Mouse (Mus musculus): Measurements from ENCODE around the gene Ddi2. TPM values are rescaled to one million over a fixed set of nuclear protein-coding genes. Genes with fewer than 3 reads are reported as not detected.

The Ddi2 gene
- polyA plus RNA-seq, 1 experiment from 2014 or later, result 16.6 TPM

DNA sequence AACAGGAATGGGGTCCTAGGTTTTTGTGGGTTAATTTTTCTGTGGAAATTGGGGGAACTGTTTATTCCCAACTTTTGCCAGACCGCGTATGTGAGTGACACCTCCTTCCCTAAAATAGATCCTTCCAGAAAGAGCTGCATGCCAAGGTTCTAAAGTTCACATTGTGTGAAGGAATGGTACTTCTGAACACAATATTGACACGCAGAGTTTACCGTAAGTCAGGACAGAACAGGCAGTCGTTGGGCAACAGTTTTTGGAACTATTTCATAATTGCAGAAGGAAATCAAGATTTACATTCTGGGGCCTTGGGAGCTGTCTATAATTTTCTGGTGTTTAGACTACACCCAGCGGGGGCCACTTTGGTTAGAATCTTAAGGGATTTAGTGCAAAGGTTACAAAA is 1.3 kb downstream of the Ddi2 start:
- CTCF ChIA-PET, result interaction anchor here (1.5 kb wide), 1 partner anchor 8 kb away, joined by 5 read pairs; no protein-coding TSS in a partner anchor
- POLR2A ChIA-PET, result interaction anchor here (0.6 to 1.2 kb wide), 2 partner anchors 33 to 124 kb away, joined by 3 read pairs; no protein-coding TSS in a partner anchor
- DNase-seq (ENCODE audit: low read depth, low spot score) (no peak), ATAC-seq (no peak)
- in situ Hi-C loops (cut with MboI; ENCODE audit: low pct_unique_long_range_greater_than_20kb), result no loop called here
- no peaks in the 10 kb centered on the region for H3K27me3 ChIP-seq
- no peak for TF ChIP-seq CTCF (IDR thresholded peaks at IDR 0.05)

DNA sequence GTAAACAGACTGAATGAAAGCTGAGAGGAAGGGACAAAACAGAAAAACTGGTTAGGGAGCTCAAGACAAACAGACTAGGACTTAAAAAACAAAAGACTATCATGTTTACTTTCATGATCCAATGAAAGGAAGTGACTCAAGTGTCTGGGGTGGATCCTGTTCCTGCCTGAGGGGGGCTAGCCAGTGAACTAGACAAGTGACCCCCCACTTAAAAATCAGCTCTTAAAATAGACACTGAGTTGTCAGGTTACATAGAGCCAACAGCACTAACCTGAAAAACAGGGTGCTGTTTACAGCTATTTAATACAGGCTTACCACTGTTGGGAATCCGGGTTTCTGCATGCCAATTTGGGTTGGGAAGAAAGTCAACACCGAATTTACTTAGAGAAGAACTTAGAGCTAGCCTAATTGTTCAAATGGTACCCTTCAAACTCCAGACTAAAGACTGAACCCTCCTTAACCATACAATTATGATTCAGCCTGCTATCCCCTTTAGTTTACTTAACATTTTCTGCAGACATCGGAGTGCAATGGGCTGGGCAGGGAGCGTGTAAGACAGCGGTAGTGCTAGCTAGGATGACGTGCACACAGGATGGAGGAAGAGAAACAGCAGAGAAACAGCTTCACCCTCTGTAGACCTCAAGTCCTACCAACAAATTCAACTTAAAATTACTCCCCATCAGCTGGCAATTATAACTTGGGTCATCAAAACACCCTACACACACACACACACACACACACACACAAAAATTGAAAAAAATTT is 2.3 kb downstream of the Ddi2 start:
- no peak for DNase-seq (ENCODE audit: low read depth, low spot score)
- in situ Hi-C loops (cut with MboI; ENCODE audit: low pct_unique_long_range_greater_than_20kb), result no loop called here
- CTCF ChIA-PET, result interaction anchor here (1.5 to 1.6 kb wide), 3 partner anchors 9 to 22 kb away, joined by 4 to 5 read pairs (median 5); no protein-coding TSS in a partner anchor

DNA sequence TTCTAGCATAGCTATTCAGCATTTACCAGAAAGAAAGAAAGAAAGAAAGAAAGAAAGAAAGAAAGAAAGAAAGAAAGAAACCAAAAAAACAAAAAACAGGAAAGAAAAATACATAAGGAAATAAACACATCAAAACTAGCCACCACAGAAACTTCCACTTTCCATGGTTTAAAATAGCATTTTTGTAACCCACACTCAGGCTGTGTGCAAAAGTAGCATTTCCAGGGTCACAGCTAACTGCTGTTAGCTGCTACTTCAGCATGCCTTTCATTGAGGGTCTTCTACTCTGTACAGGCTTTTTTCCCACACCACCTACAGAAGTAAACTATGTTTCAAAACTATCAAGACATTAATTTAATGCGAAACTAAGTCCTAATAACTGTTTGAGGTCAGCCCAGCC is 3.9 kb downstream of the Ddi2 start:
- H3K27me3 ChIP-seq, result no peaks in the 10 kb centered on the region
- in situ Hi-C loops (cut with MboI; ENCODE audit: low pct_unique_long_range_greater_than_20kb), result loop anchor here (10.0 kb wide), 1 partner anchor 105 kb away; the partner anchor contains the start of gene Tmem82
- ChIA-PET CTCF (no interaction called here), POLR2A (no interaction called here)
- no peak for DNase-seq (ENCODE audit: low read depth, low spot score)
- no peak for TF ChIP-seq CTCF (IDR thresholded peaks at IDR 0.05)
- no peak for ATAC-seq

More for the DNA sequence above, 2.3 kb downstream of the Ddi2 start:
- POLR2A ChIA-PET, result interaction anchor here (1.2 kb wide), 1 partner anchor 32 kb away, joined by 3 read pairs; no protein-coding TSS in a partner anchor
- H3K27me3 ChIP-seq, result no peaks in the 10 kb centered on the region
- no peak for ATAC-seq
- TF ChIP-seq CTCF (IDR thresholded peaks at IDR 0.05), result no peak

DNA sequence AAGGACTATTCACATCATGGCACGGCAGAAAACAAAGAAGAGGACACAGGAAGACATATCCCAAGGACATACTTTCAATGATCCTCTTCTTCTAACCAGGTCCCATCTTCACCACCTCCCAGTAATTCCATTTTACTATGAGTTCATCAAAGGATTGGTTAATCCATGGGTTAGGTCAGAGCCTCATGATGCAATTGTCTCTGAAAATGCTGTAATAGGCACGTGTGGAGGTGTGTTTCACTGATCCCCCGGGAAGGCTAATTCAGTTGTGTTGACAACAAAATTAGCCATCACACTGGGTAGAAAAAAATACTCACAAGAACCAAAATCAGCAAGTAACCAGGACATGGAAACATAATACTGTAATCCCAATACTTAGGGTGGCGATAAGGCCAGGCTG is 5.6 kb downstream of the Ddi2 start:
- in situ Hi-C loops (cut with MboI; ENCODE audit: low pct_unique_long_range_greater_than_20kb), result loop anchor here (10.0 kb wide), 1 partner anchor 103 kb away; the partner anchor contains the start of gene Tmem82
- ATAC-seq (no peak), DNase-seq (ENCODE audit: low read depth, low spot score) (no peak)
- no peaks in the 10 kb centered on the region for H3K27me3 ChIP-seq
- ChIA-PET POLR2A (no interaction called here), CTCF (no interaction called here)
- no peak for TF ChIP-seq CTCF (IDR thresholded peaks at IDR 0.05)

DNA sequence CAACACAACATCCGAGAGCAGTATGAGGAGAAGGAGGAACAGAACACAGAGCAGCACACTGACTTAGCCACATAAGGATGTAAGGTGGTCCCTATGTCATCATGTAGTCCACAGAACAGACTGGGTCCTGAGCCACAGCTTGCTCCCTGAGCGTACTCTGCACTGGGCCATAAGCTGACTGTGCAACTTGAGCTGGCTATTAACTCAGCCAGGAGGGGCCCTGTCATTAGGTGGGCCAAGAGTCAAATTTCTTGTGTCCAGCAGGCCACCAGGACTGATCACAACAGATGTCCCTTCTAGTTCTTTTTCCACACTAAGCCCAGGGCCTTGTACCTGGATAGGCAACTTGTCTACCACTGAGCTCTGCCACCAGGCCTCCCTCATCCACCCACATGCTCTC is 8.2 kb downstream of the Ddi2 start:
- ChIA-PET POLR2A (no interaction called here), CTCF (no interaction called here)
- no peak for TF ChIP-seq CTCF (IDR thresholded peaks at IDR 0.05)
- in situ Hi-C loops (cut with MboI; ENCODE audit: low pct_unique_long_range_greater_than_20kb), result loop anchor here (10.0 kb wide), 1 partner anchor 100 kb away; the partner anchor contains the start of gene Tmem82
- DNase-seq (ENCODE audit: low read depth, low spot score), result no peak
- ATAC-seq, result no peak
- no peaks in the 10 kb centered on the region for H3K27me3 ChIP-seq

DNA sequence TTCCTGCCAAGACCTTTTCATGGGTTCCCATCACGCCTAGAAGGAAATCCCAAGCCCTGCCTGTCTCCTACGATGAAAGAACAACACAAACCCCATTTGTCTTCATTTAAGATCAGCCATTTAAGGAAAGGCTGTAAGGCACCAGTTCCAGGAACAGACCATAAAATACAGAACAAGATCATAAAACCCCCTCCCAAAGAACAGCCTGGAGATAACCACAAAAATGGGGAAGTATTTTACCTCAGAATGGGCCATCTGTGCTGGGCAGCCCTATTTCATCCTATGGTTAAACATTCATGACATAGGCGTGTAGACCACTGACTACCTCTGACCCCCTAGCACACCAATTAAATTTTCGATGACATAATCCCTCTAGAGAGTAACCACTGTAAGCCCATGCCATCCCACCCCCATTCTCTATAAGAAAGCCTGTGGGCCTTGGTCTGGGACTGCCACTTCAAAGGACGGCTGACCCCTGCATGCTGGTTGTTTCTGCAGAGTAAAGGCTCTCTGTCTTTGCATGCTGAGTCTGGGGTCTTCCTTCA is 9.5 kb downstream of the Ddi2 start:
- TF ChIP-seq CTCF (IDR thresholded peaks at IDR 0.05), result no peak
- ChIA-PET CTCF (no interaction called here), POLR2A (no interaction called here)

DNA sequence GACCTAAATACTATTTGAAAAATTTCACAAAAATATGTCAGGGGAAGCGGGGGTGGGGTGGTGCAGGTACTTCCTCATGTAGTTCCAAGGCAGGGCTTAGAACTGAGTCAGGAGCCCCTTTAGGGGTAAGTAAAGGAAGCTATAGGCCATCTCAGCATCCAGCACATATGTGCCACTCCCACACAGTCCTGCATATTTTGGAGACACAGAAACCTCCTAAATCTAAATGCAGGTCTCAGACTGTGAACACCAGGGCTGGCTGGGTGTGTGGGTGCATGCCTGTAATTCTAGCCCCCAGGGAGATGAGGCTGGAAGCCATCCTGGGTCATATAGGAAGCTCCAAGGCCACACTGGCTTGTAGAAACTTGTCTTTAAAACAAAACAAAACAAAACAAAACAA is 12.0 kb downstream of the Ddi2 start:
- DNase-seq (ENCODE audit: low read depth, low spot score), result no peak
- ATAC-seq, result no peak
- in situ Hi-C loops (cut with MboI; ENCODE audit: low pct_unique_long_range_greater_than_20kb), result loop anchor here (10.0 kb wide), 1 partner anchor 96 kb away; the partner anchor contains the start of gene Tmem82
- no peak for TF ChIP-seq CTCF (IDR thresholded peaks at IDR 0.05)
- POLR2A ChIA-PET, result no interaction called here
- no peaks in the 10 kb centered on the region for H3K27me3 ChIP-seq
- CTCF ChIA-PET, result interaction anchor here (1.7 kb wide), 1 partner anchor 9 kb away, joined by 4 read pairs; no protein-coding TSS in a partner anchor

More for the DNA sequence above, 9.5 kb downstream of the Ddi2 start:
- in situ Hi-C loops (cut with MboI; ENCODE audit: low pct_unique_long_range_greater_than_20kb), result loop anchor here (10.0 kb wide), 1 partner anchor 99 kb away; the partner anchor contains the start of gene Tmem82
- ATAC-seq (no peak), DNase-seq (ENCODE audit: low read depth, low spot score) (no peak)
- no peaks in the 10 kb centered on the region for H3K27me3 ChIP-seq

DNA sequence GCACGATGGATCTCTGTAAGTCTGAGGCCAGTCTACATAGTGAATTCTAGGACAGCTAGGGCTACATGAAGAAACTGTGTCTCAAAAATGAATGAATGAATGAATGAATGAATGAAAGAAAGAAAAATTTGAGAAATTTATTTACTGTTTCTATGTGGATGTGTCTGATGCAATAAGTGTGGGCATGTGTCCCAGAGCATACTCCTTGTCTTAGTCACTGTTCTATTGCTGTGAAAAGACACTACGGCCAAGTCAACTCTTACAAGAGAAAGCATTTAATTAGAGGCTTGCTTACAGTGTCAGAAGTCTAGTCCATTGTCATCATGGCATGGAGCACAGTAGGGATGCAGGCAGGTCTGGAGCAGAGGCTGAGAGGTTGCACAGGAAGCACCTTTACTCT is 14.2 kb downstream of the Ddi2 start:
- POLR2A ChIA-PET, result no interaction called here
- no peaks in the 10 kb centered on the region for H3K27me3 ChIP-seq
- in situ Hi-C loops (cut with MboI; ENCODE audit: low pct_unique_long_range_greater_than_20kb), result no loop called here
- CTCF ChIA-PET, result no interaction called here
- DNase-seq (ENCODE audit: low read depth, low spot score) (no peak), ATAC-seq (no peak)
- TF ChIP-seq CTCF (IDR thresholded peaks at IDR 0.05), result no peak

DNA sequence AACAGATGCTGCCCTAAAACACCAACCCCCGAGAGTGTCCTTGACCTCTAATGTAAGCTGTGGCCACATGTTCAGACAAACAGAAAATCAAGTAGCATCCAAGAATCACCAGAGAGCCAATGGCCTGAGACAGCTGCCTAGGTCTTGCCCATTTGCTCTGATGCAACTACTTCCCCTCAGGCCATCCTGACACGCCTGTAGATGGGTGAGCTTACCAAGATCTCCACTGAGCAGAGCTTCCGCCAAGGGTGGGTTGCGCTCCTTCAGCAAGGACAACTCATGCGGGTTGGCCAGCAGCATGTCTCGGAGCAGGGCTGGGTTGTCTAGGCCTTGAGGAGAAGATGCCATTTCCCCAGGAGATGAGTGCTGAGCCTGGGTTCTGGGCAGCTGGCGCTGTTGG is 15.2 kb downstream of the Ddi2 start:
- no peak for TF ChIP-seq CTCF (IDR thresholded peaks at IDR 0.05)
- H3K27me3 ChIP-seq, result no peaks in the 10 kb centered on the region
- DNase-seq (ENCODE audit: low read depth, low spot score) (no peak), ATAC-seq (no peak)
- ChIA-PET CTCF (no interaction called here), POLR2A (no interaction called here)
- in situ Hi-C loops (cut with MboI; ENCODE audit: low pct_unique_long_range_greater_than_20kb), result no loop called here

DNA sequence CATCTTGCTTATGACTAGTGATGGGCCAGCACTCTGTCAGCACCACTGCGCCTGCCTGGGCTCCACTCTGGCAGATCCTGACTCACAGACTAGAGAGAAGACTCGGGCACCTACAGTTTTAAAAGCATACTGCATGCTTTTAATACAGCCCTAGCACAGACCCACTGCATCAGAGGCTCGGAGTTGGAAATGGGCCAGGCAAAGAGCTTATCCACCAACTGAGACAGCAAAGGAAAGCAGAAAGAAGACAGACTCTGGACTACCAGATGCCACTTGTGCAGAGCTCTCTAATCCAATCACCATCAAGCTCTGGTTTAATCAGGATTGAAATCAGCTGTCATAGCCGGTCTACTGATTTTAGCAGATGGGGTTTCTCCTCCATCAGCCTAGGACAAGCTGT is 17.9 kb downstream of the Ddi2 start:
- CTCF ChIA-PET, result interaction anchor here (2.0 kb wide), 1 partner anchor 15 kb away, joined by 4 read pairs; no protein-coding TSS in a partner anchor
- ATAC-seq, result no peak

DNA sequence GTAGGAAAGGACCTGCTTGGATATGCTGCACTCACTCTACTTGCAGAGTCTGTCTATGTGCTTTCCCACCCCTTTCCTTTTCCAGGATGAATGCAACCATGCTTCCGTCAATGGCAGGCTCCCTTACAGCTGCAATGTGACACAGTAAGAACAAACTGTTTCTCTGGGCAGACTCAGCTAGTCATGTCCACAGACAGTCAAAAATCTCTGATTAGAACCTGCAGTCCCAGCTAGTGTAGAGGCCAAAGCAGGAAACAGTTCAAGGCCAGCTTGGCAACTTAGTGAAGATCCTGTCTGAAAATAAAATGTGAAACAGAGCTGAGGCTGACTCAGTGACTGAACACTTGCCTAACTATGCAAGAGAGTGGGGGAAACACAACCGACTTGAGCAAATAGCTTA is 18.6 kb downstream of the Ddi2 start:
- TF ChIP-seq CTCF (IDR thresholded peaks at IDR 0.05), result no peak
- ChIA-PET POLR2A (no interaction called here), CTCF (no interaction called here)
- in situ Hi-C loops (cut with MboI; ENCODE audit: low pct_unique_long_range_greater_than_20kb), result no loop called here
- ATAC-seq, result no peak
- no peak for DNase-seq (ENCODE audit: low read depth, low spot score)
- H3K27me3 ChIP-seq, result no peaks in the 10 kb centered on the region

More for the DNA sequence above, 17.9 kb downstream of the Ddi2 start:
- POLR2A ChIA-PET, result no interaction called here
- no peaks in the 10 kb centered on the region for H3K27me3 ChIP-seq
- no peak for TF ChIP-seq CTCF (IDR thresholded peaks at IDR 0.05)
- no peak for DNase-seq (ENCODE audit: low read depth, low spot score)
- in situ Hi-C loops (cut with MboI; ENCODE audit: low pct_unique_long_range_greater_than_20kb), result no loop called here
